Comparison of ENCODE assay signal across 7 mouse cellular contexts in the genomic region with DNA sequence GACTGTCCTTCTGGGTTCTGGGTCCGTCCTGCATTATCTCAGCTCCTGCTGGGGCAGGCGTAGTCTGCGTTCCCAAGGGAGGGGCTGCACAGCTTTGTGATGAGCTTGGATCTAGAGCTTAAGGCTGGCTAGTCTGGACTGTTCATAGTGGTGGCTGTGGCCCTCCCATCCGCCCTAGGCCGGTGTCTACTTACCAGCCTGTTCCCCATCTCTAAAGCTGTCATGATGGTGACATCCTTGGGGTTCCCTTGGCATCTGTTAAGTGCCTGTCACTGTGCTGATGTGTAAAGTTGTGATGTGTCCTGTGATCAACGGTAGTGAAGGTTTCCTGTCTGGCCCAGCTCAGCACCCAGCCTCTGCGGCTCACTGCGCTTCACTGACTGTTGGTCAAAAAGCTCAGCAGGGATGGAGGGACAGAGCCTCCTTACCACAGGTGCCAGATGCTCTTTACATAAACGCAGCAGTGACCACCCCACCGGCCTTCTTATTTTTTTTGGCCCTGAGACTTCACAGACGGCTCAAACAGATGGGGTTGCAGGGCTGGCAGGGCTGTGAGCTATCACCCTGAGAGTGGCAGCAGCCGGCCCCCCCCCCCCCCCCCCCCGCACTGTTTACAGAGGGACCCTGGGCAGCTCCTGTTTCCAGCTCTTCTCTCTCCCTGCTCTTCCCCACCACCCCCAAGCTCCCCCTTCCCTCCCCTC.
DNase-seq lines count a peak whose midpoint lies in the region; ATAC-seq lines count a peak whose summit lies in the region.

No protein-coding gene starts in this region.

- no peaks in the 10 kb centered on the region for H3K9me3 ChIP-seq in lung, embryonic 16.5 days (ENCODE audit: control insufficient read depth, low read length)
- no peaks in the 10 kb centered on the region for H3K9me3 ChIP-seq in hindbrain, embryonic 12.5 days (replicated peaks)
- no peaks in the 10 kb centered on the region for H3K9me3 ChIP-seq in midbrain, embryonic 12.5 days

- H3K36me3 ChIP-seq in lung, embryonic 16.5 days (ENCODE audit: control insufficient read depth, insufficient read depth, low read length): no peaks in the 10 kb centered on the region
- H3K36me3 ChIP-seq in hindbrain, embryonic 12.5 days: no peaks in the 10 kb centered on the region
- no peaks in the 10 kb centered on the region for H3K36me3 ChIP-seq in midbrain, embryonic 12.5 days

- no peak for DNase-seq in lung, postnatal 4 days
- DNase-seq in embryo, embryonic 10.5 days (ENCODE audit: low spot score): peak; percentile 44
- DNase-seq in testis, postnatal 10 days (ENCODE audit: low spot score): no peak
- no peak for DNase-seq in urinary bladder, postnatal 25 days (ENCODE audit: low spot score)

- peaks cover 31% of the 10 kb centered on the region for H3K4me1 ChIP-seq in lung, embryonic 16.5 days (replicated peaks; ENCODE audit: control insufficient read depth, insufficient read depth, low read length)
- peaks cover 58% of the 10 kb centered on the region for H3K4me1 ChIP-seq in hindbrain, embryonic 12.5 days
- peaks cover 51% of the 10 kb centered on the region for H3K4me1 ChIP-seq in midbrain, embryonic 12.5 days

- H3K27ac ChIP-seq in lung, embryonic 16.5 days (ENCODE audit: low read length): peak overlapping the region; percentile 92
- peak overlapping the region; percentile 95 for H3K27ac ChIP-seq in hindbrain, embryonic 12.5 days
- peak overlapping the region; percentile 94 for H3K27ac ChIP-seq in midbrain, embryonic 12.5 days (replicated peaks)

- H3K9ac ChIP-seq in lung, embryonic 16.5 days (ENCODE audit: low read length): peak overlapping the region; percentile 62
- H3K9ac ChIP-seq in hindbrain, embryonic 12.5 days: peak overlapping the region; percentile 41; the same call in 1 of the 2 replicates
- H3K9ac ChIP-seq in midbrain, embryonic 12.5 days (replicated peaks): peak overlapping the region; percentile 41

- peak overlapping the region; percentile 66 for H3K4me2 ChIP-seq in lung, embryonic 16.5 days (ENCODE audit: low read depth, low read length)
- peak overlapping the region; percentile 55 for H3K4me2 ChIP-seq in hindbrain, embryonic 12.5 days (replicated peaks)
- H3K4me2 ChIP-seq in midbrain, embryonic 12.5 days (replicated peaks): peak overlapping the region; percentile 52

- H3K27me3 ChIP-seq in lung, embryonic 16.5 days (ENCODE audit: control insufficient read depth, insufficient read depth, low read depth, low read length): no peaks in the 10 kb centered on the region
- no peaks in the 10 kb centered on the region for H3K27me3 ChIP-seq in hindbrain, embryonic 12.5 days
- H3K27me3 ChIP-seq in midbrain, embryonic 12.5 days: no peaks in the 10 kb centered on the region

- peak overlapping the region; percentile 37 for H3K4me3 ChIP-seq in lung, embryonic 16.5 days (ENCODE audit: low read length)
- H3K4me3 ChIP-seq in hindbrain, embryonic 12.5 days: peak overlapping the region; percentile 23
- peak overlapping the region; percentile 26 for H3K4me3 ChIP-seq in midbrain, embryonic 12.5 days

- peak; percentile 75 for ATAC-seq in lung, embryonic 16.5 days (ENCODE audit: low read depth)
- peak; percentile 71 for ATAC-seq in hindbrain, embryonic 12.5 days (ENCODE audit: low FRiP score)
- ATAC-seq in midbrain, embryonic 12.5 days (ENCODE audit: low FRiP score, low read depth): peak; percentile 69

- WGBS in lung, embryonic 16.5 days: 7% methylated on average over 11 of the region's 13 CpGs
- 5% methylated on average over 11 of the region's 13 CpGs for WGBS in hindbrain, embryonic 12.5 days
- 4% methylated on average over 12 of the region's 13 CpGs for WGBS in midbrain, embryonic 12.5 days
